Mouse (Mus musculus): Measurements from ENCODE around the gene Dnajc11.

- TF ChIP-seq EP300 (IDR thresholded peaks at IDR 0.05) (no peak), CTCF (IDR thresholded peaks at IDR 0.05) (peak; percentile 53)
Measured at GRCm38 (mm10) chr4:152006137-152006536, 72.6 kb downstream of the Dnajc11 start.

All from lung, postnatal 0 days (tissue).